Mouse (Mus musculus): ENCODE data around the gene Tpbg. TPM values are rescaled to one million over a fixed set of nuclear protein-coding genes. Genes with fewer than 3 reads are reported as not detected.
A peak's percentile ranks its signal among the peaks of the same experiment; 100 is the strongest.

Gene Tpbg
- polyA plus RNA-seq, 1 experiment from 2014 or later, result 9.3 TPM

DNA sequence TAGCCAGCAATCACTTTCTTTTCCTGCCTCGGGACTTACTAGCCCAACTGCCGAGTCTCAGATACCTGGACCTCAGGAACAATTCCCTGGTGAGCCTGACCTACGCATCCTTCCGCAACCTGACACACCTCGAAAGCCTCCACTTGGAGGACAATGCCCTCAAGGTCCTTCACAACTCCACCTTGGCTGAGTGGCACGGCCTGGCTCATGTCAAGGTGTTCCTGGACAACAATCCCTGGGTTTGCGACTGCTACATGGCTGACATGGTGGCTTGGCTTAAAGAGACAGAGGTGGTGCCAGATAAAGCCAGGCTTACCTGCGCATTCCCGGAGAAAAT lies 2.4 kb downstream of the Tpbg start:
- H3K36me3 ChIP-seq, result no peaks in the 10 kb centered on the region
- no peak overlapping the region for H3K27ac ChIP-seq
- H3K9me3 ChIP-seq, result no peaks in the 10 kb centered on the region
- H3K4me1 ChIP-seq (replicated peaks), result peaks cover 11% of the 10 kb centered on the region
- H3K4me2 ChIP-seq (replicated peaks), result peak overlapping the region; percentile 99
- no peak overlapping the region for H3K9ac ChIP-seq
- H3K4me3 ChIP-seq (replicated peaks), result peak overlapping the region; percentile 66
- 0 out of 2 replicates have a peak, but pooled peaks cover 2% of the 10 kb centered on the region for H3K27me3 ChIP-seq (replicated peaks)
- no peak for ATAC-seq
- 75% methylated on average over 9 of the region's 9 CpGs for WGBS

DNA sequence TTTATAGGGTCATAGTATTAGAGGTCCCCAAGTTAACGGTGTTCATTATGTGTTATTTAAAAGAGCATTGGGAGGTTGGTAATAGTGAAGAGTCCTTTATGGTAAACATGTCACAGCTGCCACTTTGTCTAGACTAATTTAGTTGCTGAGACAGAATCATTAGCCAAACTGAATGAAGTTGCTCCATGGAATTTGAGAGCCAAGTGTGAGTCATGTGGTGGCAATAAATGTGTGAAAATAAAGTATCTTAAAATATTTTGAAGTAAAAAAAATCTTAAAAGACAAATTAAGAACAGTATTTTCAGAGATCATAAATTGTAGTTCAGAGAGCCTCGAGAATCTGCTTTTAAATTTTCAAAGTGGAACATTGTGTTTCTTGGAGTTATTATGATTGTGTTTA lies 4.0 kb downstream of the Tpbg start:
- 0 out of 2 replicates have a peak, but pooled peaks cover 2% of the 10 kb centered on the region for H3K27me3 ChIP-seq (replicated peaks)
- no peaks in the 10 kb centered on the region for H3K9me3 ChIP-seq
- no peaks in the 10 kb centered on the region for H3K36me3 ChIP-seq
- no peak overlapping the region for H3K27ac ChIP-seq
- no peak for ATAC-seq
- no peak overlapping the region for H3K4me3 ChIP-seq (replicated peaks)
- 75% methylated on average over 2 of the region's 2 CpGs for WGBS
- peaks cover 11% of the 10 kb centered on the region for H3K4me1 ChIP-seq (replicated peaks)
- no peak overlapping the region for H3K4me2 ChIP-seq (replicated peaks)
- no peak overlapping the region for H3K9ac ChIP-seq

DNA sequence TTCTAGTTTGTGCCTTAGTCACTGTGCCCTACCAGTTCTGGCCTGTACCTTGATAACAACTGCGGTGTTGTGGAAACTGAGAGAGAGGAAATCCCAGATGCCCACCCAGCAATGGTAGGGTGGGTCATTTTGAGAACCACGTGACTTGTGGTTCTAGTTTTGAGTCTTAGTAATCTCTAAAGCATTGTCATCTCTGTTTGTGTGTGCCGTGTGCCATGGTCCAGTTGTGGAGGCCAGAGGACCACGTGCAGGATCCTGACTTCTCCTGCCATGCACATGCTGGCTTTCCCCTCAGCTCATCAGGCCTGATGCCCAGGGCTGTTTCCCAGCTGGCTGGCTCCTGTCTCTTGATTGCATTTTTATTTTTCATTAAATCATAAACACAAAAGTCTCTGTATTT lies 12.6 kb downstream of the Tpbg start:
- no peak overlapping the region for H3K9ac ChIP-seq
- H3K9me3 ChIP-seq, result no peaks in the 10 kb centered on the region
- H3K4me1 ChIP-seq (replicated peaks), result no peaks in the 10 kb centered on the region
- no peaks in the 10 kb centered on the region for H3K36me3 ChIP-seq
- no peak overlapping the region for H3K4me3 ChIP-seq (replicated peaks)
- H3K27ac ChIP-seq, result no peak overlapping the region
- H3K4me2 ChIP-seq (replicated peaks), result no peak overlapping the region
- ATAC-seq, result no peak
- 88% methylated on average over 4 of the region's 4 CpGs for WGBS
- H3K27me3 ChIP-seq (replicated peaks), result no peaks in the 10 kb centered on the region

DNA sequence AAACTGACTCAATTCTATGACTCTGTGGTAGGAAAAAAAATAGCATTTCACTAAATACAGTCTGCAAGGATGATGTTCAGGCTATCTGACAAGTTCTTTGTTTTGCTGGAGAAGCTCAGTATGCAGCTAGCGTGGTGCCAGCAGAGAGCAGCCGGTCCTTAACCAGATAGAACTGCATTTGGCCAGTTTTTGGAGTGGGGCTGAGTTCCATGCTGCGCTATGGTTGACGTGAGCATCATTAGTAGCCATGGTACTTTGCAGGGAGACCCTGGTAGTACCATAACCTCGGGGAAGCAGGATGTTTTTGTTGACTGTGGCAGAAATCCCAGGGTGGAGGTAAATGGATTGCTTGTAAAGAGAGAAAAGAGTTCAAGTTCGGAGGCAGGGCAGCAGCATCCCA lies 14.3 kb downstream of the Tpbg start:
- 68% methylated on average over 6 of the region's 6 CpGs for WGBS
- Histone ChIP-seq H3K36me3 (no peaks in the 10 kb centered on the region), H3K4me1 (replicated peaks) (no peaks in the 10 kb centered on the region), H3K4me3 (replicated peaks) (no peak overlapping the region), H3K9ac (no peak overlapping the region), H3K27ac (no peak overlapping the region), H3K27me3 (replicated peaks) (no peaks in the 10 kb centered on the region), H3K9me3 (no peaks in the 10 kb centered on the region), H3K4me2 (replicated peaks) (no peak overlapping the region)
- ATAC-seq, result no peak

- no peaks in the 10 kb centered on the region for H3K9me3 ChIP-seq
- 53% methylated on average over 4 of the region's 4 CpGs for WGBS
- H3K36me3 ChIP-seq, result no peaks in the 10 kb centered on the region
- H3K4me2 ChIP-seq (replicated peaks), result no peak overlapping the region
- no peak overlapping the region for H3K4me3 ChIP-seq (replicated peaks)
- H3K27me3 ChIP-seq (replicated peaks), result no peaks in the 10 kb centered on the region
- ATAC-seq, result no peak
- H3K27ac ChIP-seq, result no peak overlapping the region
- H3K9ac ChIP-seq, result no peak overlapping the region
- no peaks in the 10 kb centered on the region for H3K4me1 ChIP-seq (replicated peaks)
These were observed 18.9 kb downstream of the Tpbg start for GRCm38 (mm10) chr9:85861065-85861464.

GRCm38 (mm10) chr9:85862562-85862961 lies 20.4 kb downstream of the Tpbg start:
- H3K9ac ChIP-seq, result no peak overlapping the region
- H3K27me3 ChIP-seq (replicated peaks), result no peaks in the 10 kb centered on the region
- no peak overlapping the region for H3K27ac ChIP-seq
- no peaks in the 10 kb centered on the region for H3K36me3 ChIP-seq
- H3K9me3 ChIP-seq, result no peaks in the 10 kb centered on the region
- no peak overlapping the region for H3K4me3 ChIP-seq (replicated peaks)
- WGBS, result 49% methylated on average over 6 of the region's 6 CpGs
- H3K4me1 ChIP-seq (replicated peaks), result no peaks in the 10 kb centered on the region
- H3K4me2 ChIP-seq (replicated peaks), result no peak overlapping the region
- ATAC-seq, result no peak

GRCm38 (mm10) chr9:85872908-85873307 lies 30.7 kb downstream of the Tpbg start:
- Histone ChIP-seq H3K9ac (no peak overlapping the region), H3K27me3 (replicated peaks) (no peaks in the 10 kb centered on the region), H3K9me3 (no peaks in the 10 kb centered on the region), H3K36me3 (no peaks in the 10 kb centered on the region), H3K27ac (no peak overlapping the region), H3K4me1 (replicated peaks) (no peaks in the 10 kb centered on the region), H3K4me3 (replicated peaks) (no peak overlapping the region), H3K4me2 (replicated peaks) (no peak overlapping the region)
- 77% methylated on average over 7 of the region's 7 CpGs for WGBS
- no peak for ATAC-seq

DNA sequence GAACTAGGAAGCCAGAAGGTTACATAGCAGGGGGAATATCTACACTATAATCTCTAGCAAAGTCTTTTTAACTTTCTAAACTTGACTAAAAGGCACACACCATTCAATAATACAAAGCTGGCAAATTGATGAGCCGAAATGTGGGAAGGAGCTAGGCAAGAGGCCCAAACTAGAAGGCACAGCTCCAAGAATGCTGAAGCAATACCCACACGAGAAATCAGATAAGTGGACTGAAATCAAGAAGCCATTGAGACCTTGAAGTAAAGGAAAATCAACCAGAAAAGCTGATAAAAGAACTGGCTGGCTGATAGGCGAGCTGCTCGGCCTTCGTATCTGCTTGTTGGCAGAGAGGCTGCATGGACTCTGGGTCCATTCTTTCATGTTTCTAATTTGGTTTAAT lies 51.5 kb downstream of the Tpbg start:
- H3K36me3 ChIP-seq, result no peaks in the 10 kb centered on the region
- H3K27me3 ChIP-seq (replicated peaks), result no peaks in the 10 kb centered on the region
- 83% methylated on average over 5 of the region's 5 CpGs for WGBS
- no peaks in the 10 kb centered on the region for H3K9me3 ChIP-seq
- no peak overlapping the region for H3K27ac ChIP-seq
- H3K9ac ChIP-seq, result no peak overlapping the region
- H3K4me3 ChIP-seq (replicated peaks), result no peak overlapping the region
- no peaks in the 10 kb centered on the region for H3K4me1 ChIP-seq (replicated peaks)
- no peak overlapping the region for H3K4me2 ChIP-seq (replicated peaks)
- ATAC-seq, result no peak

Other genes with a start within 250 kb of the Tpbg start
- 27.8 and 29.4 TPM in 2 replicates for gene Ibtk, start 93.0 kb upstream of the Tpbg start, polyA plus RNA-seq (2015; fragmentation: Nextera tagmentation; extraction: Ambion mirVana)

Measured in intestine, embryonic 15.5 days (tissue).